Mouse (Mus musculus): ENCODE data around the gene Rdh11. TPM values are rescaled to one million over a fixed set of nuclear protein-coding genes. Genes with fewer than 3 reads are reported as not detected.

Rdh11 gene
- total RNA-seq, 2 experiments from 2014 or later, result 18.5 to 28.2 TPM

DNA sequence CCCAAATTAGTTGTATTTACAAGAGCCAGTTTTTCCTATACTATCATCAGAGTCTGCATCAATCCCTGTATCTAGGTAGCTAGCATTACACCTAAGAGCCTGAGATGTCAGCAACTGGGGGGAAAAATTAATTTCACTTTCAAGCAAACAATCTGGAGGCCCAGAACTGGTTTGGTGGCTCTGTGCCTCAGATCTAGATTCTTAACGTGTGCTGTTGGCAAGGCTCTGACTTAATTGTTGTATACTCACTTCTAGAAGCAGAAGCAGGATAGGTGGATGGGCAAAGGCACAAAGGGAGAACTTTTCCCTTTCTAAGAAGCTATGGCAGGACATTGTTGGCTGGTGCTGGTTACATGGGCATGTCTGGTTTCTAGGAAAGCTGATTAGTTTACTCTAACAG lies 52.7 kb downstream of the Rdh11 start:
- no peak for DNase-seq

DNA sequence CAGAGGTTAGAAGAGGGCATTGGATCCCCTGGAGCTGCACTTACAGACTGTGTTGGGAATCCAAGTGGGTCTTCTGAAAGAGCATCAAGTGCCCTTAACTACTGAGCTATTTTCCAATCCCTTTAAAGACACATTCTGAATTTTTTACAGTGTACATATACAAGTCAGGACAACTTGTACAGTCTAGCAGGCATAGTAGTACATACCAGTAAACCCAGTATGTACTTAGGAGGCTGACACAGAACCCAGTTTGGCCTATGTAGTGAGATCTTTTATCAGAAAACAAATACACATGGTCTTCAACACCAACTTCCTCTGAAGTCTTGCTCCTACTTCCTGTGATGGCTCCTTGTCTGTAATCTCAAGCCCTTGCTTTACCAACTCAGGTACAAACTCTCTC lies 53.1 kb downstream of the Rdh11 start:
- no peak for DNase-seq

DNA sequence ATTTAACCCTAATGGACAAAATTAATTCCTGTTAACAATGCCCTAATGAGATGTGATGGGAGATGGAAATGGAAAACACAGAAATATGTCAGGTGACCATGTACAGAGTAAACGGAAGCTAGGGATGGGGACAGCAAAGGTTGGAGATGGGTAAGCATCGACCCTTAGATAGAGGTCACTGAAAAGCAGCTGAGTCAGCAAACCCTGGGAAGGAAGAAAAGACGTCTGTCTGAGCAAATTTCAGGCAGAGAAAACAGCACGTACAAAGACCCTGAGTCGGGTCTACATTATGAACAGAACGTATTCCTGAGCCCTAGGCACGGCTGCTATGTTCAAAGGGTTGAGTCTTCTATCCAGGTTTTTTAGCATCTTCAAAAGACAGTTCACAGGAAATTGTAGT lies 55.1 kb downstream of the Rdh11 start:
- no peak for DNase-seq

GRCm38 (mm10) chr12:79135105-79135504 lies 57.0 kb downstream of the Rdh11 start:
- no peak for DNase-seq

GRCm38 (mm10) chr12:79134676-79135075 lies 57.4 kb downstream of the Rdh11 start:
- DNase-seq, result no peak

- DNase-seq, result no peak
Observed at GRCm38 (mm10) chr12:79131706-79132460, 60.2 kb downstream of the Rdh11 start.

GRCm38 (mm10) chr12:79131178-79131675 lies 60.9 kb downstream of the Rdh11 start:
- DNase-seq, result no peak

GRCm38 (mm10) chr12:79130299-79131177 lies 61.6 kb downstream of the Rdh11 start, which contains the start of gene Arg2:
Gene Arg2, plus strand, starts transcription at chr12:79130777.
- peak; percentile 73 to 79 for DNase-seq

Other genes with a start within 250 kb of the Rdh11 start
- gene Tmem229b, start 184.7 kb downstream of the Rdh11 start, total RNA-seq (2021), result 10 to 100 TPM in 1 of 2 experiments, 1 to 10 TPM in 1; 7.2 to 10.1 TPM
- gene Plekhh1, start 163.1 kb downstream of the Rdh11 start, total RNA-seq (2021), result 1 to 10 TPM; 1.5 to 2.2 TPM
- gene Pigh, start 102.6 kb downstream of the Rdh11 start, total RNA-seq (2021), result 10 to 100 TPM in 1 of 2 experiments, 1 to 10 TPM in 1; 7.8 to 11.6 TPM
- gene Arg2, start 61.5 kb downstream of the Rdh11 start, total RNA-seq (2021), result under 1 TPM; 0.33 to 0.56 TPM
- gene Vti1b, start 19.6 kb downstream of the Rdh11 start, total RNA-seq (2021), result 100 to 1,000 TPM; 111 to 131 TPM
- gene Rdh12, start 16.6 kb upstream of the Rdh11 start, total RNA-seq (2021), result under 1 TPM; 0.43 TPM
- 10 to 100 TPM; 20.5 to 24.4 TPM for gene Zfyve26, start 104.0 kb upstream of the Rdh11 start, total RNA-seq (2021)
- under 1 TPM; 0.49 to 0.63 TPM for gene Rad51b, start 105.0 kb upstream of the Rdh11 start, total RNA-seq (2021)

Data from adrenal gland, postnatal 36 days (tissue).